Mouse (Mus musculus) thymus, postnatal 4 days (tissue): ENCODE measurements around the gene Fbxo6.
A peak's percentile ranks its signal among the peaks of the same experiment; 100 is the strongest.
"Not testable (repeated sequence)": the region's sequence is repeated elsewhere in the genome, so short reads cannot be mapped to it uniquely, and the experiment has no call there.

Experiments
- DNase-seq: peaks from one replicate; pipeline ENCODE4 v3.0.0; 2021

The Fbxo6 gene

GRCm38 (mm10) chr4:148122694-148123066, 29.3 kb downstream of the Fbxo6 start:
- no peak for DNase-seq

- no peak for DNase-seq
These were observed 29.8 kb downstream of the Fbxo6 start for GRCm38 (mm10) chr4:148121982-148122693.

- DNase-seq, result no peak
These were observed 30.6 kb downstream of the Fbxo6 start for GRCm38 (mm10) chr4:148121362-148121761.

- DNase-seq, result no peak
These were observed 31.4 kb downstream of the Fbxo6 start for GRCm38 (mm10) chr4:148120555-148120954.

- not testable (repeated sequence) for DNase-seq
These were observed 32.4 kb downstream of the Fbxo6 start for GRCm38 (mm10) chr4:148119578-148119977.

- DNase-seq, result no peak
These were observed 34.5 kb downstream of the Fbxo6 start for GRCm38 (mm10) chr4:148117392-148117791.

- no peak for DNase-seq
These were observed 35.3 kb downstream of the Fbxo6 start for GRCm38 (mm10) chr4:148116657-148117056.

GRCm38 (mm10) chr4:148115467-148115866, 36.5 kb downstream of the Fbxo6 start:
- peak; percentile 63 for DNase-seq

GRCm38 (mm10) chr4:148114758-148115391, 37.1 kb downstream of the Fbxo6 start:
- peak; percentile 92 for DNase-seq

- no peak for DNase-seq
These were observed 39.4 kb downstream of the Fbxo6 start for GRCm38 (mm10) chr4:148112519-148112918.

GRCm38 (mm10) chr4:148109215-148109614, 42.7 kb downstream of the Fbxo6 start:
- no peak for DNase-seq

- no peak for DNase-seq
These were observed 43.3 kb downstream of the Fbxo6 start for GRCm38 (mm10) chr4:148108565-148109100.

- DNase-seq, result no peak
These were observed 44.2 kb downstream of the Fbxo6 start for GRCm38 (mm10) chr4:148107621-148108291.

GRCm38 (mm10) chr4:148104146-148104545, 47.8 kb downstream of the Fbxo6 start:
- no peak for DNase-seq

- DNase-seq, result peak; percentile 90
These were observed 50.0 kb downstream of the Fbxo6 start for GRCm38 (mm10) chr4:148101801-148102527.

GRCm38 (mm10) chr4:148098666-148099065, 53.3 kb downstream of the Fbxo6 start:
- no peak for DNase-seq

GRCm38 (mm10) chr4:148097936-148098335, 54.0 kb downstream of the Fbxo6 start:
- DNase-seq, result peak; percentile 75
